Mouse (Mus musculus) liver, embryonic 12.5 days (tissue): ENCODE data around the gene Lcn5. TPM values are rescaled to one million over a fixed set of nuclear protein-coding genes. Genes with fewer than 3 reads are reported as not detected.

Experiments
- polyA plus RNA-seq: library from polyadenylated mRNA; unstranded; fragments of >200 nt; fragmentation: Nextera tagmentation; extraction: Ambion mirVana; gene quantifications from 2 replicates; pipeline ENCODE4 v1.2.1, GENCODE M21; 2016

Gene Lcn5
- polyA plus RNA-seq, 1 experiment from 2014 or later = not detected

Other genes starting within 250 kb of the Lcn5 start
- gene Fut7, start 234.7 kb upstream of the Lcn5 start, polyA plus RNA-seq = 0.31 and 0.54 TPM in 2 replicates
- 2.8 and 3.1 TPM in 2 replicates for gene Abca2, start 229.2 kb upstream of the Lcn5 start, polyA plus RNA-seq
- 0.45 and 0.68 TPM in 2 replicates for gene Clic3, start 201.1 kb upstream of the Lcn5 start, polyA plus RNA-seq
- 9.1 and 11.4 TPM in 2 replicates for gene Paxx, start 196.9 kb upstream of the Lcn5 start, polyA plus RNA-seq
- gene Ptgds, start 187.9 kb upstream of the Lcn5 start, polyA plus RNA-seq = 0.20 and 0.22 TPM in 2 replicates
- gene Lcn12, start 164.0 kb upstream of the Lcn5 start, polyA plus RNA-seq = not detected in 2 replicates
- 39.9 and 42.7 TPM in 2 replicates for gene Fbxw5, start 157.2 kb upstream of the Lcn5 start, polyA plus RNA-seq
- 17.4 and 18.8 TPM in 2 replicates for gene C8g, start 156.2 kb upstream of the Lcn5 start, polyA plus RNA-seq
- 22.4 and 24.4 TPM in 2 replicates for gene Traf2, start 111.0 kb upstream of the Lcn5 start, polyA plus RNA-seq
- gene Edf1, start 100.1 kb upstream of the Lcn5 start, polyA plus RNA-seq = 293 and 311 TPM in 2 replicates
- gene Mamdc4, start 83.1 kb upstream of the Lcn5 start, polyA plus RNA-seq = 0.38 and 0.45 TPM in 2 replicates
- 67.8 and 69.2 TPM in 2 replicates for gene Phpt1, start 82.7 kb upstream of the Lcn5 start, polyA plus RNA-seq
- gene Ajm1, start 76.2 kb upstream of the Lcn5 start, polyA plus RNA-seq = not detected in 2 replicates
- gene Rabl6, start 49.4 kb upstream of the Lcn5 start, polyA plus RNA-seq = 41.8 and 42.9 TPM in 2 replicates
- 0.14 and 0.28 TPM in 2 replicates for gene Ccdc183, start 40.3 kb upstream of the Lcn5 start, polyA plus RNA-seq
- 7.1 and 8.0 TPM in 2 replicates for gene Tmem141, start 35.9 kb upstream of the Lcn5 start, polyA plus RNA-seq
- gene Fcna, start 29.9 kb upstream of the Lcn5 start, polyA plus RNA-seq = 30.8 and 35.6 TPM in 2 replicates
- not detected in 2 replicates for gene Lcn8, start 4.8 kb upstream of the Lcn5 start, polyA plus RNA-seq
- gene Lcn6, start 18.8 kb downstream of the Lcn5 start, polyA plus RNA-seq = not detected in 2 replicates
- not detected in 2 replicates for gene Lcn10, start 24.8 kb downstream of the Lcn5 start, polyA plus RNA-seq
- gene Obp2a, start 42.1 kb downstream of the Lcn5 start, polyA plus RNA-seq = not detected in 2 replicates
- gene Bmyc, start 48.8 kb downstream of the Lcn5 start, polyA plus RNA-seq = 21.7 and 21.8 TPM in 2 replicates
- not detected in 2 replicates for gene Obp2b, start 79.1 kb downstream of the Lcn5 start, polyA plus RNA-seq
- gene Lcn3, start 107.6 kb downstream of the Lcn5 start, polyA plus RNA-seq = not detected in 2 replicates
- not detected in 2 replicates for gene Lcn11, start 119.1 kb downstream of the Lcn5 start, polyA plus RNA-seq
- not detected in 2 replicates for gene Gm13539, start 124.3 kb downstream of the Lcn5 start, polyA plus RNA-seq
- gene Glt6d1, start 157.9 kb downstream of the Lcn5 start, polyA plus RNA-seq = not detected in 2 replicates
- gene Lcn9, start 165.2 kb downstream of the Lcn5 start, polyA plus RNA-seq = not detected in 2 replicates
- gene Sohlh1, start 189.3 kb downstream of the Lcn5 start, polyA plus RNA-seq = not detected in 2 replicates
- 0.02 TPM in 1 of 2 replicates, not detected in the other for gene Kcnt1, start 205.8 kb downstream of the Lcn5 start, polyA plus RNA-seq